ENCODE assay signal across 9 mouse cellular contexts in genomic region chr7:100886535-100886934, GRCm38 (mm10). TPM values are rescaled to one million over a fixed set of nuclear protein-coding genes. Genes with fewer than 3 reads are reported as not detected.
DNase-seq lines count a peak whose midpoint lies in the region; ATAC-seq lines count a peak whose summit lies in the region.
"Had no signal": no experiment of that assay in that cellular context is flagged by ENCODE, and none has a peak within 500 bp of the region (broad histone marks: within the 10 kb centered on the region; RNA-seq: fewer than 3 reads in every experiment).

No protein-coding gene starts in this region.

- H3K4me2 ChIP-seq in midbrain, embryonic 11.5 days = no peak overlapping the region
- no peak overlapping the region for H3K4me2 ChIP-seq in midbrain, embryonic 15.5 days
- no peak overlapping the region for H3K4me2 ChIP-seq in forebrain, embryonic 16.5 days (ENCODE audit: low read length)
- H3K4me2 ChIP-seq: heart, embryonic 15.5 days had no signal

- 33% methylated on average over 3 of the region's 3 CpGs for WGBS in midbrain, embryonic 11.5 days
- WGBS in midbrain, embryonic 15.5 days = 33% methylated on average over 3 of the region's 3 CpGs
- WGBS in forebrain, embryonic 16.5 days = 32% methylated on average over 3 of the region's 3 CpGs

- H3K9ac ChIP-seq in midbrain, embryonic 11.5 days (ENCODE audit: low read length) = no peak overlapping the region
- H3K9ac ChIP-seq in midbrain, embryonic 15.5 days = no peak overlapping the region
- no peak overlapping the region for H3K9ac ChIP-seq in forebrain, embryonic 16.5 days (replicated peaks; ENCODE audit: low read depth, low read length)
- H3K9ac ChIP-seq: heart, embryonic 15.5 days had no signal

- peak; percentile 50 to 57 for DNase-seq in frontal cortex, postnatal 25 days (ENCODE audit: low spot score in 2 of 2)
- no peak for DNase-seq in frontal cortex, postnatal 10 days (ENCODE audit: low spot score in 2 of 2)
- peak; percentile 96 for DNase-seq in midbrain, embryonic 11.5 days (ENCODE audit: low spot score, missing footprints)
- DNase-seq in brain, adult 2 months (ENCODE audit: low read depth, low spot score) = peak; percentile 75
- DNase-seq in lung, postnatal 25 days (ENCODE audit: low spot score) = peak; percentile 25
- DNase-seq in thymus, postnatal 4 days = peak; percentile 78

- no peaks in the 10 kb centered on the region for H3K27me3 ChIP-seq in midbrain, embryonic 11.5 days (ENCODE audit: control insufficient read depth, insufficient read depth, low read length)
- no peaks in the 10 kb centered on the region for H3K27me3 ChIP-seq in midbrain, embryonic 15.5 days (replicated peaks)
- no peaks in the 10 kb centered on the region for H3K27me3 ChIP-seq in forebrain, embryonic 16.5 days (replicated peaks; ENCODE audit: control insufficient read depth, insufficient read depth, low read length)
- H3K27me3 ChIP-seq: heart, embryonic 15.5 days had no signal

- peaks cover 20% of the 10 kb centered on the region for H3K36me3 ChIP-seq in midbrain, embryonic 11.5 days (ENCODE audit: control insufficient read depth, insufficient read depth, low read length)
- H3K36me3 ChIP-seq in midbrain, embryonic 15.5 days (replicated peaks) = peaks cover 18% of the 10 kb centered on the region; the same call in 1 of the 2 replicates
- peaks cover 9% of the 10 kb centered on the region; the same call in 1 of the 2 replicates for H3K36me3 ChIP-seq in forebrain, embryonic 16.5 days (ENCODE audit: control insufficient read depth, insufficient read depth)

- H3K4me1 ChIP-seq in midbrain, embryonic 11.5 days (ENCODE audit: control insufficient read depth, insufficient read depth, low read length) = no peaks in the 10 kb centered on the region
- no peaks in the 10 kb centered on the region for H3K4me1 ChIP-seq in midbrain, embryonic 15.5 days
- H3K4me1 ChIP-seq in forebrain, embryonic 16.5 days (replicated peaks; ENCODE audit: control insufficient read depth, insufficient read depth, low read length) = peaks cover 1% of the 10 kb centered on the region; the same call in 1 of the 2 replicates
- H3K4me1 ChIP-seq: heart, embryonic 15.5 days had no signal

- H3K9me3 ChIP-seq in midbrain, embryonic 11.5 days (ENCODE audit: control insufficient read depth, low read length) = no peaks in the 10 kb centered on the region
- H3K9me3 ChIP-seq in midbrain, embryonic 15.5 days = no peaks in the 10 kb centered on the region
- H3K9me3 ChIP-seq in forebrain, embryonic 16.5 days (ENCODE audit: control insufficient read depth, low read length) = no peaks in the 10 kb centered on the region
- H3K9me3 ChIP-seq: heart, embryonic 15.5 days had no signal

- ATAC-seq in midbrain, embryonic 11.5 days (ENCODE audit: low FRiP score) = no peak
- ATAC-seq in midbrain, embryonic 15.5 days (replicated peaks) = no peak
- ATAC-seq in forebrain, embryonic 16.5 days = 0 out of 2 replicates have a peak, but pooled peaks have one; percentile 21

- H3K4me3 ChIP-seq in midbrain, embryonic 11.5 days (ENCODE audit: low read depth, low read length) = no peak overlapping the region
- no peak overlapping the region for H3K4me3 ChIP-seq in midbrain, embryonic 15.5 days
- H3K4me3 ChIP-seq in forebrain, embryonic 16.5 days (replicated peaks; ENCODE audit: low read length) = no peak overlapping the region
- H3K4me3 ChIP-seq: heart, embryonic 15.5 days had no signal

- H3K27ac ChIP-seq in midbrain, embryonic 11.5 days (ENCODE audit: low read depth, low read length) = no peak overlapping the region
- no peak overlapping the region for H3K27ac ChIP-seq in midbrain, embryonic 15.5 days
- H3K27ac ChIP-seq in forebrain, embryonic 16.5 days (ENCODE audit: low read length) = no peak overlapping the region
- H3K27ac ChIP-seq: heart, embryonic 15.5 days had no signal

RNA-seq across cellular contexts. Expression of gene Relt, which starts 23.3 kb away (rescaled TPM):
- 1.7 and 2.2 TPM in 2 replicates for polyA plus RNA-seq in midbrain, embryonic 11.5 days (2014; fragmentation: Nextera tagmentation; extraction: Ambion mirVana)
- polyA plus RNA-seq in midbrain, embryonic 15.5 days (2015; fragmentation: Nextera tagmentation; extraction: Ambion mirVana) = 4.7 and 5.9 TPM in 2 replicates
- polyA plus RNA-seq in forebrain, embryonic 16.5 days (2015; fragmentation: Nextera tagmentation; extraction: Ambion mirVana) = 3.9 and 4.8 TPM in 2 replicates

RNA-seq across cellular contexts. Expression of gene Arhgef17, which starts 45.4 kb away (rescaled TPM):
- polyA plus RNA-seq in midbrain, embryonic 11.5 days (2014; fragmentation: Nextera tagmentation; extraction: Ambion mirVana) = 6.8 and 6.9 TPM in 2 replicates
- 13.9 and 14.4 TPM in 2 replicates for polyA plus RNA-seq in midbrain, embryonic 15.5 days (2015; fragmentation: Nextera tagmentation; extraction: Ambion mirVana)
- 8.5 and 10.2 TPM in 2 replicates for polyA plus RNA-seq in forebrain, embryonic 16.5 days (2015; fragmentation: Nextera tagmentation; extraction: Ambion mirVana)

Comparison
In these comparisons a context has a peak if more than half of its experiments do, and no peak if none do; other contexts are left out.
1. DNase-seq: peak in frontal cortex, postnatal 25 days (2 of 2), midbrain, embryonic 11.5 days (single experiment), brain, adult 2 months (single experiment), lung, postnatal 25 days (single experiment) and thymus, postnatal 4 days (single experiment); none in frontal cortex, postnatal 10 days (0 of 2).